Mouse (Mus musculus) hindbrain, embryonic 10.5 days (tissue): ENCODE results near the gene Cmbl. TPM values are rescaled to one million over a fixed set of nuclear protein-coding genes. Genes with fewer than 3 reads are reported as not detected.

Experiments
- DNase-seq: peaks from one replicate; pipeline ENCODE4 v3.0.0-alpha.2; 2017; ENCODE audit warnings: low spot score
- H3K27ac ChIP-seq: fragments of 300-500 bp; sonication (generic); 2 replicates; pipeline ENCODE4 v1.5.1; 2016; ENCODE audit warnings: mild to moderate bottlenecking, moderate library complexity
- H3K27me3 ChIP-seq: fragments of 300-500 bp; sonication (generic); 2 replicates; pipeline ENCODE4 v1.6.1; 2016; ENCODE audit warnings: mild to moderate bottlenecking; ENCODE audit not compliant: poor library complexity, insufficient read depth, severe bottlenecking
- H3K36me3 ChIP-seq: fragments of 300-500 bp; sonication (generic); 2 replicates; pipeline ENCODE4 v1.6.1; 2016; ENCODE audit warnings: mild to moderate bottlenecking, moderate library complexity
- H3K4me1 ChIP-seq: fragments of 300-500 bp; sonication (generic); replicated peaks from 2 replicates; pipeline ENCODE4 v1.6.1; 2016; ENCODE audit warnings: mild to moderate bottlenecking
- H3K4me3 ChIP-seq: fragments of 300-500 bp; sonication (generic); 2 replicates; pipeline ENCODE4 v1.5.1; 2016; ENCODE audit warnings: mild to moderate bottlenecking, moderate library complexity
- H3K9me3 ChIP-seq: fragments of 300-500 bp; sonication (generic); 2 replicates; pipeline ENCODE4 v1.6.1; 2016; ENCODE audit warnings: mild to moderate bottlenecking, moderate library complexity
- WGBS: fragments of 180-500 bp; shearing (Covaris S2); methylation state at CpG from one replicate; pipeline ENCODE4 v1.1.7; 2016; 5-methylcytosine and 5-hydroxymethylcytosine counted together
- polyA plus RNA-seq: library from polyadenylated mRNA; unstranded; fragments of >200 nt; fragmentation: Nextera tagmentation; extraction: Ambion mirVana; gene quantifications from 2 replicates; pipeline ENCODE4 v1.2.1, GENCODE M21; 2016

Cmbl gene
- polyA plus RNA-seq, 1 experiment from 2014 or later = 1.6 TPM

DNA sequence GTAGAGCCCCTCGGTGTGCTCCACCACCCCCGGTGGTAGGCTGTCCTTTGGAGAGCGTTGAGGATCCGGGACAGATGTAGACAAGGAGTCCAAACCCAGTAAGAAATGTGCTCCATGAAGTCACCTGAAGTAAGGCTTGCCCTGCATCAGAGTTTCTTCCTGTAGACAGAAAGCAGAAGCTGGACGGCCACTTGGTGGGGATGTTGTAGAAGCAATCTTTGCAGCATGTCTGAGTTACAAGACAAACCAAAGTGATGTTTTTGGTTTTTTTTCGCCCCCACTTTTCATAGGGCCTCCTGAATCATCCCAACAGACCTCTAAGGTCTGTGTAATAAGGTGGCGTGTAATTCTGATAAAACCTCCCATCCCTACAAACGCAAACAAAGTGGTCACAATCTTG is 54.3 kb downstream of the Cmbl start:
- WGBS = 94% methylated on average over 8 of the region's 8 CpGs
- Histone ChIP-seq H3K27ac (no peak overlapping the region), H3K4me3 (no peak overlapping the region), H3K36me3 (peaks cover 76% of the 10 kb centered on the region), H3K4me1 (no peaks in the 10 kb centered on the region), H3K27me3 (no peaks in the 10 kb centered on the region), H3K9me3 (no peaks in the 10 kb centered on the region)
- DNase-seq = no peak

DNA sequence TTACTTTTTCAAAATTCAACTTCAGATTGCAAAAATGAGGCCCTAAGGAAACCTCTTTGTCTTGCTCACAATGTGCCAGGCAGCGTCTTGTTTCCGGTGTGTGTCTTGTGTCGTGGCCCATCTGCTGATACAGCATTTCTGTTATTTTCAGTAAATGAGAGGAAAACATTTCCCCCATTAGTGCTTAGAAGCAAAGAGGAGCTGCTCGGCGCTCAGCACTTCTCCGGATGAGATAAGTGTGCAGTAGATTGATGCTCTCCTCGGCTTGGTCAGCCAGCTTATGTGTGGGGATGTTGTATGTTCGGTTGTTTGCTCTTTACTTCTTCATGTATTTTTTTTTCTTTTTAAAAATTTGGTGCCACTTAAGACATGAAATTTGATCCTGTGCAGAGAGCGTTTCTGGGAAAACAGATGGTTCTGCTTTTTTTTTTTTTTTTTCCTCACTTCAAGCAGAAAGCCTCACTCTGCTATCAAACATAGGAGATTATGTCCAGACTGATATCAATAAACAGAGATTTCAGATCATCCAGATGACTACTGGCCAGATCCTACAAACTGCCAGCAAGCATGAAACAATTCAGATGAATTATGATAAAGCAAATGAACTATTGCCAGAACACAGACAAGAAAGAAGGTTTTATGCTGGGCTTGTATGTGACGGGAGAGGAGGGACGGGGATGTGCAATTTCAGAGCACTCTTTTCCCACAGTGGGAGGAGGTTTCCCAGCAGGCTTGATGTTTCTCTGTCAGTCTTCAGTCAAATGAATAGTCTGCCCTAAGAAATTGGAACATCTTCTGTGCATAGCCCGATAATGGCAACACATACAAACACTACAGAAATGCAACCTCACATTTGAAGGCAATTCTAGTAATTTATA is 62.3 kb downstream of the Cmbl start:
- H3K27me3 ChIP-seq = no peaks in the 10 kb centered on the region
- peaks cover 9% of the 10 kb centered on the region for H3K4me1 ChIP-seq
- no peak overlapping the region for H3K4me3 ChIP-seq
- DNase-seq = no peak
- H3K27ac ChIP-seq = peak overlapping the region; percentile 66
- H3K36me3 ChIP-seq = peaks cover 19% of the 10 kb centered on the region; the same call in 1 of the 2 replicates
- 60% methylated on average over 12 of the region's 12 CpGs for WGBS
- H3K9me3 ChIP-seq = no peaks in the 10 kb centered on the region

DNA sequence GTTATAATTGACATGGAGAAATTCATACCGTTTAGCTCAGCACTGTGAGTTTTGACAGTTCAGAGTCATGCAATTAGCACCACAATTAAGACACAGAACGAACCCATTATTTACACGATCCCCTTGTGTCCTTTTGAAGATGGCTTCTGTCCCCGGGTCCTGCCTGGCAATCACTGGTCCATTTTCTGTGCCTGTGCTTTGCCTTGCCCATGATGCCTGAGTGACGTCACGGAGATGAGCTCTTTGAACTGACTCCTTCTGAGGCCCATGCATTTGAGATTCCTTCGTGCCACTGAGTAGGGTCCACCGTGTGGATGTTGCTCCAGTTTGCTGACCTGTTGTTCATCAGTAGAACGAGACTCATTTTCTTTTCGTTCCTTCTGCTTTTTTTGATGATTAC is 63.0 kb downstream of the Cmbl start:
- Histone ChIP-seq H3K4me3 (no peak overlapping the region), H3K27ac (no peak overlapping the region), H3K4me1 (peaks cover 9% of the 10 kb centered on the region), H3K9me3 (no peaks in the 10 kb centered on the region), H3K36me3 (peaks cover 15% of the 10 kb centered on the region; the same call in 1 of the 2 replicates), H3K27me3 (no peaks in the 10 kb centered on the region)
- DNase-seq = no peak
- WGBS = 74% methylated on average over 10 of the region's 10 CpGs

DNA sequence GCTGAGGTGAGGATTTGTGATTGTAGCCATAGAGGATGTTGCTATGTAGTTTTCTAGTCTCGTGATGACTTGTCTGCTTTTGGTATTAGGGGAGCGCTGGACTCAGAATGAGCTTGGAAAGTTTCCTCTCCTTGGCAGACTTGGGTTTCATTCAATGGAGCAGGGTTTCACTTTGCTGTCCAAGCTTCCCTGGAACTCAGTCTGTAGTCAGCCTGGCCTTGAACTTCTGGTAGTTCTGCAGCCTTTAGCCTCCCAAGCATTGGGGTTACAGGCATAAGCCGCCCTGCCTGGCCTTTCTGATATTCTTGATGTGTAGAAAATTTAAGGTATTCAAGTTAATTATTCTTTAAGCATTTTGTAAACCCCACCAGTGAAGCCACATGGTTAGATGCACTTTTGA is 64.4 kb downstream of the Cmbl start:
- no peak for DNase-seq
- peaks cover 5% of the 10 kb centered on the region; the same call in 1 of the 2 replicates for H3K9me3 ChIP-seq
- H3K36me3 ChIP-seq = peaks cover 5% of the 10 kb centered on the region; the same call in 1 of the 2 replicates
- H3K4me3 ChIP-seq = no peak overlapping the region
- peaks cover 9% of the 10 kb centered on the region for H3K4me1 ChIP-seq
- H3K27me3 ChIP-seq = no peaks in the 10 kb centered on the region
- H3K27ac ChIP-seq = no peak overlapping the region
- WGBS = 96% methylated on average over 3 of the region's 3 CpGs

DNA sequence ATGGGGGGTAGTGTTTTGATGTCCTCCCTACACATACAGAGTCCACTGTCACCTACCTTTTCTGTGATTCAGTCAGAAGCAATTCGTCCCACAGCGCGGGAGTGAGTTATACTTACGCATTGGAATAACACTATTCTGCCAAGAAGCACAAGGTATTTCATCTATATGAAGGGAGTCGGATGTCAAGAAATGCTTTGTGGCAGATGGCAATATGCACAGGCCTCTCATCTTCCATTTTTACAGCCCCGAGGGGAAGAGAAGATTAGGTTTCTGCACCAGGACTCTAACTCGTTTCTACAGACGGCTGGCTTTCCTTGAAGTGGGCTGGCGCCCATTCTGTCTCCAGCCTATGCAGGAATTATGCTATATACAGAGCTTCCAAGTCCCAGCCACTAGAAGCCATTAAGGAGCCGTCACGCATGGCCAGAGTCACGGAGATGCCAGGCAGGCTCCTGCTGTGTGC is 66.2 kb downstream of the Cmbl start:
- no peak overlapping the region for H3K4me3 ChIP-seq
- no peaks in the 10 kb centered on the region for H3K36me3 ChIP-seq
- H3K4me1 ChIP-seq = peaks cover 9% of the 10 kb centered on the region
- 75% methylated on average over 12 of the region's 12 CpGs for WGBS
- H3K27ac ChIP-seq = no peak overlapping the region
- H3K9me3 ChIP-seq = peaks cover 5% of the 10 kb centered on the region; the same call in 1 of the 2 replicates
- no peak for DNase-seq
- H3K27me3 ChIP-seq = no peaks in the 10 kb centered on the region

DNA sequence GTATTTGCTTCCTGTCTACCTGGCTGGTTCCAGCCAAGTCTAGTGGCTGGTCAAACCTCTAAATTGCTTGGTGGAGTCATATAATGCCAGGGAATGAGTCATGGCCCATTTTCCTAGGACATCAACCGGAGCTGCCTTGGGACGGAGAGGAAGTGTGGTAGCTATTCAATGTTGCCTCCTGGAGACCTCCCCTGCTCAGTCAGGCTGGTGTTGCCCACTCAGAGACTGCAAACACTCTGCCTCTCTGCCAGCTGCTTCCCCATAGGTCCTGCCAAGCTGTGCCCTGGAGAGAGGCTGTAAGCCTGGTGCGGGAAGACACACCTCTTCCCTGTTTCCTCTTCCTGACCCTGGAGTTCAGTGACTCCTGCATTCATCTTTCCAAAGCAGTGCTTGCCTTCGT is 67.3 kb downstream of the Cmbl start:
- H3K27me3 ChIP-seq = no peaks in the 10 kb centered on the region
- H3K36me3 ChIP-seq = no peaks in the 10 kb centered on the region
- no peak for DNase-seq
- peaks cover 5% of the 10 kb centered on the region; the same call in 1 of the 2 replicates for H3K9me3 ChIP-seq
- 89% methylated on average over 4 of the region's 4 CpGs for WGBS
- H3K4me3 ChIP-seq = no peak overlapping the region
- H3K27ac ChIP-seq = no peak overlapping the region
- H3K4me1 ChIP-seq = peaks cover 5% of the 10 kb centered on the region

DNA sequence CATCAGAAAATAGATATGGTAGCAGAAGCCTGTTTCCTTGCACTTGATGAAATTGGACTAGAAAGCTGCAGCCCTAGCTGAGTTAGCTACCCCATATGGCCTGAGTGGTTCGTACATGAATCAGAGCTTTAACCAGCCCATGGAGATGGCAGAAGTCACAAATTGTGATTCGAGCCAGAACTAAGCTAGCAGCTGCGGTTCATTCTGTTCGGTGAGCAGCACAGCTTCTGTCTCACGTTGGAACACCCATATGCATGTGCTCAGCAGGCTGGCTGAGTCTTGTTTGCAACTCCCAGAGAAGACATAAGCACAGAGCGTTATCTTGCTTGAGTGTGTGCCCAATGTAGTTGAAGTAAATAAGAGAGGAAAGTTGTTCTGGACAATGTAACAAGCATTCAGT is 69.4 kb downstream of the Cmbl start:
- no peak for DNase-seq
- H3K4me3 ChIP-seq = no peak overlapping the region
- no peak overlapping the region for H3K27ac ChIP-seq
- WGBS = 90% methylated on average over 6 of the region's 6 CpGs
- no peaks in the 10 kb centered on the region for H3K36me3 ChIP-seq
- peaks cover 5% of the 10 kb centered on the region; the same call in 1 of the 2 replicates for H3K9me3 ChIP-seq
- H3K27me3 ChIP-seq = no peaks in the 10 kb centered on the region
- peaks cover 5% of the 10 kb centered on the region; the same call in 1 of the 2 replicates for H3K4me1 ChIP-seq

DNA sequence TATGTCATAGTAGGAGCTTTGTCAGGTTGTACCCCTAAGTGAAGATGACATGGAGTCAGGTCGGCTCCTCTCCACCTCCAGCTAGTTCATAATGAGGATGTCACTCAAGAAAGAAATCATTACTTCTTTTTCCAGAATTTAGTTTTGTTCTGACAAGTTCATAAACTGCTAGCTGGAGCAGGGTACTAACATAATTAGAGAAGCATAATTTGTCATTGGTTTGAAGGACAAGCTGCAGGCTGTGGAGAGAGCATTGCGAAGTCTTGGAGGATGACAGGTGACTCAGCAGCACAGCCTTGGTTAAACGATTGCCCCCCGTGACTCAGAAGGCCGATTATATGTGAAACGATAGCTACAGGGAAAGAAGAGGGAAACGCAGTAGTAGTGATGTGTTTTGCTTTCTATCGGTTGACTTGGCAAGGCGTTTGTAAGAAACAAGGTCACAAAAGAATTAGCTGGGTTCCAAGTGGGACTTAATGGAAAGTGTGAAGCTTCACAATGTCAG is 71.0 kb downstream of the Cmbl start:
- DNase-seq = no peak
- no peak overlapping the region for H3K27ac ChIP-seq
- no peak overlapping the region for H3K4me3 ChIP-seq
- H3K27me3 ChIP-seq = no peaks in the 10 kb centered on the region
- 90% methylated on average over 9 of the region's 9 CpGs for WGBS
- H3K36me3 ChIP-seq = no peaks in the 10 kb centered on the region
- H3K4me1 ChIP-seq = peaks cover 5% of the 10 kb centered on the region; the same call in 1 of the 2 replicates
- peaks cover 5% of the 10 kb centered on the region; the same call in 1 of the 2 replicates for H3K9me3 ChIP-seq

Other genes with a start within 250 kb of the Cmbl start
- gene Ankrd33b, start 197.7 kb upstream of the Cmbl start, polyA plus RNA-seq = 0.39 and 0.56 TPM in 2 replicates
- 3.4 and 4.5 TPM in 2 replicates for gene Ropn1l, start 111.7 kb upstream of the Cmbl start, polyA plus RNA-seq
- 34.5 and 39.9 TPM in 2 replicates for gene March6, start 34.3 kb upstream of the Cmbl start, polyA plus RNA-seq
- 698 and 751 TPM in 2 replicates for gene Cct5, start 36.4 kb downstream of the Cmbl start, polyA plus RNA-seq
- gene Fam173b, start 36.5 kb downstream of the Cmbl start, polyA plus RNA-seq = 13.1 and 15.5 TPM in 2 replicates